Mouse (Mus musculus): ENCODE measurements around the gene Slc15a1.
"Not testable (repeated sequence)": the region's sequence is repeated elsewhere in the genome, so short reads cannot be mapped to it uniquely, and the experiment has no call there.

Slc15a1 gene

GRCm38 (mm10) chr14:121451424-121452029 is 53.5 kb downstream of the Slc15a1 start:
- DNase-seq (ENCODE audit: low spot score in 2 of 2) = no peak

GRCm38 (mm10) chr14:121450504-121451423 is 54.3 kb downstream of the Slc15a1 start:
- DNase-seq (ENCODE audit: low spot score in 2 of 2) = peak; percentile 14 to 35

GRCm38 (mm10) chr14:121446951-121447350 is 58.1 kb downstream of the Slc15a1 start:
- DNase-seq (ENCODE audit: low spot score in 2 of 2) = no peak

GRCm38 (mm10) chr14:121445194-121445593 is 59.9 kb downstream of the Slc15a1 start:
- no peak for DNase-seq (ENCODE audit: low spot score in 2 of 2)

GRCm38 (mm10) chr14:121440807-121441206 is 64.2 kb downstream of the Slc15a1 start:
- no peak for DNase-seq (ENCODE audit: low spot score in 2 of 2)

- no peak for DNase-seq (ENCODE audit: low spot score in 2 of 2)
These were observed 68.0 kb downstream of the Slc15a1 start for GRCm38 (mm10) chr14:121437026-121437425.

- DNase-seq (ENCODE audit: low spot score in 2 of 2) = no peak
These were observed 68.6 kb downstream of the Slc15a1 start for GRCm38 (mm10) chr14:121436455-121436854.

GRCm38 (mm10) chr14:121435794-121436193 is 69.3 kb downstream of the Slc15a1 start:
- no peak for DNase-seq (ENCODE audit: low spot score in 2 of 2)

- DNase-seq (ENCODE audit: low spot score in 2 of 2) = no peak
These were observed 73.8 kb downstream of the Slc15a1 start for GRCm38 (mm10) chr14:121431261-121431660.

GRCm38 (mm10) chr14:121429854-121430535 is 75.1 kb downstream of the Slc15a1 start:
- DNase-seq (ENCODE audit: low spot score in 2 of 2) = no peak

- no peak for DNase-seq (ENCODE audit: low spot score in 2 of 2)
These were observed 76.9 kb downstream of the Slc15a1 start for GRCm38 (mm10) chr14:121428148-121428547.

GRCm38 (mm10) chr14:121426743-121427142 is 78.3 kb downstream of the Slc15a1 start:
- DNase-seq (ENCODE audit: low spot score in 2 of 2) = no peak

GRCm38 (mm10) chr14:121425004-121425793 is 79.9 kb downstream of the Slc15a1 start:
- DNase-seq (ENCODE audit: low spot score in 2 of 2) = no peak

GRCm38 (mm10) chr14:121423341-121423751 is 81.7 kb downstream of the Slc15a1 start:
- no peak for DNase-seq (ENCODE audit: low spot score in 2 of 2)

GRCm38 (mm10) chr14:121422664-121423340 is 82.2 kb downstream of the Slc15a1 start:
- DNase-seq (ENCODE audit: low spot score in 2 of 2) = no peak

- DNase-seq (ENCODE audit: low spot score in 2 of 2) = no peak
These were observed 83.1 kb downstream of the Slc15a1 start for GRCm38 (mm10) chr14:121422000-121422399.

- no peak for DNase-seq (ENCODE audit: low spot score in 2 of 2)
These were observed 87.5 kb downstream of the Slc15a1 start for GRCm38 (mm10) chr14:121417594-121417993.

- no peak for DNase-seq (ENCODE audit: low spot score in 2 of 2)
These were observed 88.3 kb downstream of the Slc15a1 start for GRCm38 (mm10) chr14:121416626-121417319.

GRCm38 (mm10) chr14:121414635-121415241 is 90.3 kb downstream of the Slc15a1 start:
- no peak for DNase-seq (ENCODE audit: low spot score in 2 of 2)

GRCm38 (mm10) chr14:121413726-121414125 is 91.3 kb downstream of the Slc15a1 start:
- not testable (repeated sequence) for DNase-seq (ENCODE audit: low spot score in 2 of 2)
